Mouse (Mus musculus) kidney, postnatal 4 days (tissue): ENCODE data around the gene Pgbd1.

Experiments
- DNase-seq, 2 experiments: peaks; one replicate each; pipeline ENCODE4 v3.0.0; 2021; ENCODE audit warnings: mixed read lengths in 2 of 2

Gene Pgbd1

GRCm38 (mm10) chr13:21415266-21415665 is 25.6 kb downstream of the Pgbd1 start:
- no peak for DNase-seq

GRCm38 (mm10) chr13:21414231-21415212 is 26.3 kb downstream of the Pgbd1 start:
- DNase-seq = no peak

GRCm38 (mm10) chr13:21408805-21409459 is 31.9 kb downstream of the Pgbd1 start:
- no peak for DNase-seq

GRCm38 (mm10) chr13:21407969-21408804 is 32.7 kb downstream of the Pgbd1 start:
- peak; percentile 82 to 89 for DNase-seq

- DNase-seq = no peak
These were observed 33.5 kb downstream of the Pgbd1 start for GRCm38 (mm10) chr13:21407341-21407740.

GRCm38 (mm10) chr13:21402848-21403247 is 38.0 kb downstream of the Pgbd1 start:
- DNase-seq = no peak

- peak; percentile 92 to 93 for DNase-seq
These were observed 38.5 kb downstream of the Pgbd1 start, which contains the start of gene Zkscan3 for GRCm38 (mm10) chr13:21402287-21402846. Zkscan3 (minus strand) TSS chr13:21402755.

- DNase-seq = no peak
These were observed 39.1 kb downstream of the Pgbd1 start for GRCm38 (mm10) chr13:21401636-21402286.

GRCm38 (mm10) chr13:21401166-21401565 is 39.7 kb downstream of the Pgbd1 start:
- no peak for DNase-seq

GRCm38 (mm10) chr13:21397486-21397885 is 43.4 kb downstream of the Pgbd1 start:
- DNase-seq = no peak

GRCm38 (mm10) chr13:21396048-21396447 is 44.8 kb downstream of the Pgbd1 start:
- peak; percentile 39 to 59 for DNase-seq

GRCm38 (mm10) chr13:21395623-21396022 is 45.2 kb downstream of the Pgbd1 start:
- DNase-seq = no peak

GRCm38 (mm10) chr13:21395211-21395610 is 45.6 kb downstream of the Pgbd1 start:
- no peak for DNase-seq

GRCm38 (mm10) chr13:21377773-21378172 is 63.1 kb downstream of the Pgbd1 start:
- DNase-seq = no peak

GRCm38 (mm10) chr13:21372700-21373099 is 68.2 kb downstream of the Pgbd1 start:
- no peak for DNase-seq
